Mouse (Mus musculus): ENCODE data around the gene Acbd4.

Gene Acbd4

GRCm38 (mm10) chr11:103114270-103114943, 12.9 kb downstream of the Acbd4 start:
- DNase-seq: no peak

GRCm38 (mm10) chr11:103115163-103116007, 13.9 kb downstream of the Acbd4 start:
- peak; percentile 87 for DNase-seq

GRCm38 (mm10) chr11:103116008-103116818, 14.7 kb downstream of the Acbd4 start, which contains the start of gene Hexim1:
Gene Hexim1 (plus strand): TSS chr11:103116231.
- peak; percentile 100 for DNase-seq

GRCm38 (mm10) chr11:103116959-103117590, 15.6 kb downstream of the Acbd4 start:
- DNase-seq: peak; percentile 83

DNA sequence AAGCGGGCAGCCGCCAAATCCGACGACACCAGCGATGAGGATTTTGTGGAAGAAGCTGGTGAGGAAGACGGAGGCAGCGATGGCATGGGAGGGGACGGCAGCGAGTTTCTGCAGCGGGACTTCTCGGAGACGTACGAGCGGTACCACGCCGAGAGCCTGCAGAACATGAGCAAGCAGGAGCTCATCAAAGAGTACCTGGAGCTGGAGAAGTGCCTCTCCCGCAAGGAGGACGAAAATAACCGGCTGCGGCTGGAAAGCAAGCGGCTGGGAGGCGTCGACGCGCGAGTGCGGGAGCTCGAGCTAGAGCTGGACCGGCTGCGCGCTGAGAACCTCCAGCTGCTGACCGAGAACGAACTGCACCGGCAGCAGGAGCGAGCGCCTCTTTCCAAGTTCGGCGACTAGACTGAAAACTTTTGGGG, 16.1 kb downstream of the Acbd4 start:
- DNase-seq: no peak

DNA sequence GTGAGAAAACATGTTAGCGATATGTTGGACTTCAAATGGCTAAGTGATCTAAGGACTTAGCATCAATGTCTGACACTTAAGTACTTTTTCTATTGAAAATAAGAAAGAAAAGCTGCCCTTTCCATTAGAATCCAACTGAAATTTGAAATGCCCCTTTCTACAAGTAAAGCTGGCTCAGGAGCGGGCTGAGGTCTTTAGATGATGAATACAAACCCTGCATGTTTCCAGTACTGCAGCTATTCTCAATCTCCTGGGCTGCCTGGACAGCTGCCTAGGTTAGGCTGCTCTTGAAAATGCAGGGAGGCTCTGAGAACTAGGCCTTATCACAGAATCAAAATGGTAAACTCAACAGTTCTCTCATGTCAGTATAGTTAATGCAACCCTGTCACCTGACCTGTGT, 17.4 kb downstream of the Acbd4 start:
- no peak for DNase-seq

- no peak for DNase-seq
Observed at GRCm38 (mm10) chr11:103119609-103120008, 18.1 kb downstream of the Acbd4 start.

DNA sequence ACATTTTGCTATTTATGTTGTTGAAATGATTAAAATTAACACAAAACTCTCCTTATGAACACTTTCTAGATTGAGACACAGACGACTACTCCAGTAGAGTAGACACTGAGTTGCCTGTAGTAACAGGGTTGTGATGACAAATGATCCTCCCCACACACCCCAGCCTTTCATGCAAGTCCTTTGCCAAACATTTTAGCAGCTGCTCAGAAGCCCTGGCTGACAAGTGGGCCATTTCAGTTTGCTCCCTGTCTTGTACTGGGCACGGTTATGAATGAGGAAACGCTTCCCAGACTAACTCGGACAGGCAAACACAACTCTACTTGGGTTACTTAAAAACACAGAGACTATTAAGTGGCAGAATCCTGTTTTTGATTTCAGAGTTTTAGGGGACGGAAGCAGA, 18.8 kb downstream of the Acbd4 start:
- no peak for DNase-seq

GRCm38 (mm10) chr11:103131701-103132575, 30.5 kb downstream of the Acbd4 start, which contains the start of gene Hexim2:
Gene Hexim2 (plus strand): TSS chr11:103132429.
- DNase-seq: no peak

- DNase-seq: peak; percentile 100
Observed at GRCm38 (mm10) chr11:103132576-103133455, 31.3 kb downstream of the Acbd4 start.

DNA sequence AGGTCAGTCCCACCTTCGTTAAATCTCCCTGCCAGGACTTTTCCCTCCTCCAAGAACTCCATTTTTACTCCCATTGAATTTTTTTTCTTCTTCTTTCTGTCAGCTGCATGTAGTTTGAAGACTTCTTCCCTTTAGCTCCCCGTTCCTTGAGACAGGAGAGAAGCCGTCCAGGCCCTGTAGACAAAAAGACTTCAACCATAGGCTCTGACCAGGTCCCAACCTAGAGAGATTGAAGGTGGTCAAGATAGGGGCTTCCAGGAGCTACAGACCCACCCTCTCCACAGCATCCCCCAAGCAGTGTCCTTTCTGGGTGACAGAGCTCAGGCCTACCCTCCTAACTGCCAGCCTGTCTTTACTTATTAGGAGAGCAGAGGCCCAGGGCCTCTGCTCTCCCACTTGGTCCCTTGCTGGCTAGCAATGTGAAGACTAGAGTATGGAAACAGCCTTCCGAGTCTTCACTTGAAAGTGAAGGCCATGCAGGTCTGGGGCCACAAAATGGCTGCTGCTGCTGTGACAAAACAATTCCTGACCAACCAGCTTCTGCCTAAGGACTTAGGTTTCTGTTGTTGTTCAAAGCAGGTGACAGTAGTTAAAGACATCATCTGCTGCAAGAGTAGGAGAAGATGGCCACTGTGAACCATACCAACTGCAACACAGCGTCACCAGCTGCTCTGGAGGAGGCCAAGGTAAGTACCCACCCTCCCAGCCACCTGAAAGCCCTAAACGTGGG, 32.1 kb downstream of the Acbd4 start:
- DNase-seq: no peak

DNA sequence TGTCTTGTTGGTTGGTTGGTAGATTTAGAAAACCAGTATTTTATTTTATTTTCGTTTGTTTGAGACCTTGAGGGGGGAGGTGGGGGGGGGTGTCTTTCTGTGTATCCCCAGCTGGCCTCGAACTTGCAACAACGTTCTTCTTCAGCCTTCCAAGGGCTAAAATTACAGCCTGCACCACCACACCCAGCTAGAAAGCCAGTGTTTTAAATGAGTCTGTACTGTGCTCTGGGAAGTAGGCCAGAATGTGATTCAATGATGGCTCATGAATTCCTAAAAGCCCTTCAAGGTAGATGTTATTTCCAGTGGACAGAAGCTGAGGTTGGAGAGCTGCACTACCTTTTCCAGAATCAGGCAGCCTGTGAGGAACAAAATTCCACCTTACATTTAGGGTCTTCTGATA, 32.7 kb downstream of the Acbd4 start:
- no peak for DNase-seq

- DNase-seq: no peak
Observed at GRCm38 (mm10) chr11:103136039-103136577, 34.6 kb downstream of the Acbd4 start.

DNA sequence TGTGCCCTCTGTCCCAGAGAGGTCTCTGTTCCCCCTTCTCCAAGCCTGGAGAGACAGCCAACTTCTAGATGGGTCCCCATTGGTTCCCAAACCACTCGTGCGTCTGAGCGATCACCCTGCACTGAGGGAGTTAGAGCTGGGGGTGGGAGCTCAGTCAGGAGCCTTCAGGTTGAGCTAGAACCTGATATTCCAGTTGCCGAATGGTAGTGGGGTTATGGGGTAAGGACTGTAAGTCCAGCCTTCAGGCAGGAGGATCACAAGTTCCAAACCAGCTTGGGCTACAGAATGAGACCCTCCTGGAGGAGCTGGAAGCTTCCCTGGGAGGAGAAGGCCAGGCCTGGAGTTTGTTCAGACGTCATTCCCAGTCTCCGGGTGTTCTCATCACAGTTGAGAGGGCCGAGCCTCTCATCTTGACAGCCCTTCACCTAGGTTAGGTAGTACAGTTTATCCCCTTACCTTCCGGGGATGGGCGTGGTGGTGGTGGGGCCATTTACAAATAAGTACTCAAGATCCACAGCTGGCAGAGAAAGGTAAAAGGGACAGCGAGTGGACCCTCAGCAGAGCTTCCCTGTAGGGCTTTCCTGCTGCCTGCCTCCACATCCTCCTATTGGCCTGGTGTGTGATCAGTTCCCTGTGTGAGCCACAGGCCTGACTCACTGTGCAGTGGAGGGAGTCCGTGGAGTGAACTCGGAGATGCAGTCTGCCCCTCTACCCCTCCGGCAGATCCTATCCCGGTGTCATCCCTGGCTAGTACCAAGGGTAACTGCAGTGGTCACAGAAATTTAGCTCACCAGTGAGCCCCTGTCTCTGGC, 38.7 kb downstream of the Acbd4 start:
- no peak for DNase-seq

DNA sequence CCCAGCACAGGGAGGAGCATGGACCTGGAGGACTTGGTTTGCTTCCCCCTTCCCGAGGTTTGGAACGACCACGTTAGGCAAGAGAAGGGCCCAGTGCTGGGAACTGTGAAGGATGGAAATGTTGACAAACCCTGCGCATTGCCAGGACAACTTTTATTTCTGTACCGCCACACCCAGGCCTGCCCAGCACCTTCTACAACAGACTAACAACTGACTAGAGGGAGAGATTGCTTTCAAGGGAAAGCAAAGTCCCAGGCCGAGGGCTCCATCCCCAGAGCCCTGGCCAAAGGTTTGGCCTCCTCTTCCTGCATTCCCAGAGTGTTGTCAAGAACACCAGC, 39.2 kb downstream of the Acbd4 start:
- DNase-seq: no peak

DNA sequence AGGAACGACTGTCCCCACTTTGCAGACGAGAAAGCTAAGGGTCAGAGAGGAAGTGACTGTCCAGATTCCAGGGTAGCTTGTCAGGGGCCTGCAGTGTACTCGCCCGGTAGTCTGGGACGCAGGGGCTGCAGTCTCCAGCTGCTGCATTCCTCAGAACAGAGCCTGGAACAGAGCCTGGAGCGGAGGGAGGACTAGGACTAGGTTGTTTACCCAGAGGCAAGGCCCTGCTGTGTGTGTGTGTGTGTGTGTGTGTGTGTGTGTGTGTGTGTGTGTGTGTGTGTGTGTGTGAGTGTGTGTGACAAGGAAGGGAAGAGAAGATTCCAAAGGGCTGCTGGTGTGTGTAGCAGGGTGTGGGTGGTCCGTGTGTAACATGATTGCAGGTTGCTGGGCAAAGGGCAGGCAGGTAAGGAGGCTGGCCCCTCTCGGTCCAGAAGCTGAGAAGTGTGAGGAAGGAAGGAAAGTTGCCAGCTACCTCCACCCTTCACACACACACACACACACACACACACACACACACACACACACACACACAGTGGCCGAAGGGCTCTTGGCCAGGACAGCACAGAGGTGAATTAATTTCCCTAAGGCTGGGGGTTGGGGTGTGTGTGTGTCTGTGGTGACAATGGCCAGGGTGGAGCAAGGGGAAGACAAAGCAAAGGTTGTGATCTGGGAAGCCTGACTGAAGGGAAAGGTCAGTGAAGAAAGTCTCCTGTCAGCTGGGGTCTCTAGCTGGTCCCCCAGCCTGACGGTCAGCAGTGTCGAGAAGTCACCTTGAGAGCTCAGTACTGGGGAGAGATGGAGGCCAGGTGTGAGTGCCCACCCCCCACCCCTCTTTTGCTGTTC, 39.8 kb downstream of the Acbd4 start:
- DNase-seq: peak; percentile 75

DNA sequence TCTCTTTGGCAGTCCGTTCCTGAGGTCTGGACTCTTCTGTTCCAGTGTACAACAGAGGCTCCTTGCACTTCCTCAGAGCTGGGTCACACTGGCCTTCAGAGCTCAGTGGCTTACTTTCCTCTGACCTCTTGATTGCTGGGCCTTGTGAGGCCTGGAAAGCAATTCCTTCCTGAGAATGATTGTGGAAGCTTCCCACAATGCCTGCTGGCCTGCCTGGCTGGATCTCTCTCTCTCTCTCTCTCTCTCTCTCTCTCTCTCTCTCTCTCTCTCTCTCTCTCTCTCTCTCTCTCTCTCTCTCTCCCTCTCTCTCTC, 40.4 kb downstream of the Acbd4 start:
- DNase-seq: peak; percentile 48

All from kidney, adult 18-20 months (tissue).